22 mouse cellular contexts compared by ENCODE assay signal in genomic region chr9:33238846-33239245, GRCm38 (mm10).
DNase-seq lines count a peak whose midpoint lies in the region; ATAC-seq and TF ChIP-seq lines count a peak whose summit lies in the region.
"Had no signal": no experiment of that assay in that cellular context is flagged by ENCODE, and none has a peak within 500 bp of the region (broad histone marks: within the 10 kb centered on the region; RNA-seq: fewer than 3 reads in every experiment).

No protein-coding gene starts in this region.

- no peaks in the 10 kb centered on the region for H3K36me3 ChIP-seq in myocyte (ENCODE audit: control insufficient read depth, insufficient read depth)
- no peaks in the 10 kb centered on the region for H3K36me3 ChIP-seq in forebrain, embryonic 16.5 days (ENCODE audit: control insufficient read depth, insufficient read depth)
- H3K36me3 ChIP-seq in thymus, adult 2 months (ENCODE audit: control insufficient read depth, insufficient read depth, low read length): no peaks in the 10 kb centered on the region
- H3K36me3 ChIP-seq: embryonic facial prominence, embryonic 15.5 days; forebrain, embryonic 12.5 days; G1E; heart, embryonic 12.5 days; hindbrain, embryonic 10.5 days; intestine, embryonic 15.5 days had no signal

- no peak overlapping the region for H3K27ac ChIP-seq in forebrain, embryonic 16.5 days (ENCODE audit: low read length)
- H3K27ac ChIP-seq in thymus, adult 2 months (ENCODE audit: control insufficient read depth, insufficient read depth, low read length): no peak overlapping the region
- H3K27ac ChIP-seq: embryonic facial prominence, embryonic 15.5 days; forebrain, embryonic 12.5 days; hindbrain, embryonic 10.5 days; hindbrain, embryonic 14.5 days; intestine, embryonic 15.5 days had no signal

- no peak overlapping the region for H3K4me3 ChIP-seq in myocyte
- H3K4me3 ChIP-seq in forebrain, embryonic 16.5 days (replicated peaks; ENCODE audit: low read length): no peak overlapping the region
- no peak overlapping the region for H3K4me3 ChIP-seq in thymus, adult 2 months (ENCODE audit: control insufficient read depth, insufficient read depth, low read length)
- H3K4me3 ChIP-seq: embryonic facial prominence, embryonic 15.5 days; forebrain, embryonic 12.5 days; heart, embryonic 12.5 days; hindbrain, embryonic 10.5 days; intestine, embryonic 15.5 days had no signal

- no peaks in the 10 kb centered on the region for H3K27me3 ChIP-seq in myocyte (ENCODE audit: control insufficient read depth, insufficient read depth, insufficient read length)
- no peaks in the 10 kb centered on the region for H3K27me3 ChIP-seq in forebrain, embryonic 16.5 days (replicated peaks; ENCODE audit: control insufficient read depth, insufficient read depth, low read length)
- no peaks in the 10 kb centered on the region for H3K27me3 ChIP-seq in thymus, adult 2 months (ENCODE audit: control insufficient read depth, insufficient read depth, low read length)
- H3K27me3 ChIP-seq: embryonic facial prominence, embryonic 15.5 days; forebrain, embryonic 12.5 days; heart, embryonic 12.5 days; intestine, embryonic 15.5 days; Patski had no signal

- ATAC-seq in forebrain, embryonic 16.5 days: no peak
- ATAC-seq: CD4-positive, CD25-positive, alpha-beta regulatory T cell, adult 4 months; forebrain, postnatal 0 days; intestine, embryonic 15.5 days; Patski had no signal

- H3K79me2 ChIP-seq in myocyte (ENCODE audit: control insufficient read depth, insufficient read depth): no peaks in the 10 kb centered on the region

- no peak overlapping the region for H3K9ac ChIP-seq in forebrain, embryonic 16.5 days (replicated peaks; ENCODE audit: low read depth, low read length)
- H3K9ac ChIP-seq: embryonic facial prominence, embryonic 15.5 days; forebrain, embryonic 12.5 days; forebrain, postnatal 0 days; heart, embryonic 12.5 days; hindbrain, embryonic 14.5 days; intestine, embryonic 15.5 days had no signal

- no peaks in the 10 kb centered on the region for H3K9me3 ChIP-seq in forebrain, embryonic 16.5 days (ENCODE audit: control insufficient read depth, low read length)
- H3K9me3 ChIP-seq: embryonic facial prominence, embryonic 15.5 days; forebrain, embryonic 12.5 days; G1E; heart, embryonic 12.5 days; hindbrain, embryonic 10.5 days; intestine, embryonic 15.5 days had no signal

- no peak overlapping the region for H3ac ChIP-seq in myocyte (ENCODE audit: control insufficient read depth, insufficient read length)

- peak overlapping the region; percentile 33 for H3K4me2 ChIP-seq in myocyte (ENCODE audit: low read depth)
- H3K4me2 ChIP-seq in forebrain, embryonic 16.5 days (ENCODE audit: low read length): no peak overlapping the region
- H3K4me2 ChIP-seq: embryonic facial prominence, embryonic 15.5 days; forebrain, embryonic 12.5 days; heart, embryonic 12.5 days; hindbrain, embryonic 14.5 days; intestine, embryonic 15.5 days had no signal

- WGBS in forebrain, embryonic 16.5 days: 91% methylated on average over 2 of the region's 2 CpGs
- 71% methylated on average over 2 of the region's 2 CpGs for WGBS in thymus, adult 2 months

- DNase-seq in adrenal gland, postnatal 14 days: peak; percentile 16
- no peak for DNase-seq in adrenal gland, postnatal 10 days
- DNase-seq in 416B (ENCODE audit: low read depth): peak; percentile 22
- peak; percentile 7 for DNase-seq in adipocyte (ENCODE audit: low spot score)
- no peak for DNase-seq in thymus, adult 2 months
- DNase-seq: B cell, adult 2 months; cerebellum, postnatal 10 days; embryo, embryonic 11 days; forebrain, postnatal 0 days; gastrocnemius, postnatal 14 days; kidney, adult 2 months had no signal

- peaks cover 3% of the 10 kb centered on the region for H3K4me1 ChIP-seq in forebrain, embryonic 16.5 days (replicated peaks; ENCODE audit: control insufficient read depth, insufficient read depth, low read length)
- H3K4me1 ChIP-seq in thymus, adult 2 months (replicated peaks; ENCODE audit: control insufficient read depth, insufficient read depth, low read length): no peaks in the 10 kb centered on the region
- H3K4me1 ChIP-seq: embryonic facial prominence, embryonic 15.5 days; heart, embryonic 12.5 days; intestine, embryonic 15.5 days had no signal

- no peak for TF ChIP-seq POLR2A in myocyte (IDR thresholded peaks at IDR 0.05; ENCODE audit: insufficient read length, low read depth)
- no peak for TF ChIP-seq POLR2A in thymus, adult 2 months (IDR thresholded peaks at IDR 0.05; ENCODE audit: control insufficient read depth, extremely low read depth, insufficient read depth, low read length, poor library complexity)

- TF ChIP-seq CTCF in thymus, adult 2 months (IDR thresholded peaks at IDR 0.05; ENCODE audit: borderline replicate concordance, control insufficient read depth, extremely low read depth, insufficient read depth, low read length, poor library complexity): no peak

TF ChIP-seq in myocyte, 11 proteins besides CTCF, POLR2A, EP300 and RAD21:
- TF ChIP-seq MYOD1 (IDR thresholded peaks at IDR 0.05; ENCODE audit: control insufficient read depth in 1 of 3, insufficient read length in 2 of 3, low read depth in 2 of 3) (no peak), POLR2AphosphoS2 (IDR thresholded peaks at IDR 0.05; ENCODE audit: insufficient read length, low read depth) (no peak), MAX (IDR thresholded peaks at IDR 0.05; ENCODE audit: low read depth) (no peak), TCF3 (IDR thresholded peaks at IDR 0.05; ENCODE audit: insufficient read length, low read depth) (no peak), MYOG (IDR thresholded peaks at IDR 0.05; ENCODE audit: control insufficient read depth in 1 of 3, insufficient read depth in 1 of 3, insufficient read length in 2 of 3, low read depth in 2 of 3) (no peak), E2F4 (IDR thresholded peaks at IDR 0.05; ENCODE audit: insufficient read depth) (no peak), REST (IDR thresholded peaks at IDR 0.05; ENCODE audit: insufficient read depth, insufficient read length) (no peak), SRF (IDR thresholded peaks at IDR 0.05; ENCODE audit: control insufficient read depth, insufficient read length, low read depth) (no peak), TCF12 (IDR thresholded peaks at IDR 0.05; ENCODE audit: insufficient read depth, poor library complexity, severe bottlenecking) (no peak), USF1 (IDR thresholded peaks at IDR 0.05; ENCODE audit: low read depth) (no peak), CEBPB (IDR thresholded peaks at IDR 0.05; ENCODE audit: insufficient read depth, poor library complexity, severe bottlenecking) (no peak)

Comparison
In these comparisons a context has a peak if more than half of its experiments do, and no peak if none do; other contexts are left out.
1. DNase-seq: peak in adrenal gland, postnatal 14 days (single experiment), 416B (single experiment) and adipocyte (single experiment); none in adrenal gland, postnatal 10 days (single experiment) and thymus, adult 2 months (single experiment).